Mouse (Mus musculus) E14TG2a.4 (cell line): Measurements from ENCODE around the gene Jmjd7.

Experiments used
- CTCF ChIP-seq: conservative IDR thresholded peaks from 2 replicates; pipeline ENCODE4 v1.5.1; 2014; ENCODE audit warnings: low read length
- POU5F1 ChIP-seq: IDR thresholded peaks from 2 replicates; pipeline ENCODE4 v1.6.1; 2014; ENCODE audit warnings: low read length, borderline replicate concordance

- TF ChIP-seq CTCF (no peak), POU5F1 (no peak)
Observed at GRCm38 (mm10) chr2:120069466-120069990, 42.2 kb downstream of the Jmjd7 start.
